Mouse (Mus musculus): Measurements from ENCODE around the gene Olfr648.

GRCm38 (mm10) chr7:104191275-104191674 lies 8.1 kb upstream of the Olfr648 start:
- TF ChIP-seq EP300 (optimal IDR thresholded peaks at IDR 0.05) = no peak
- TF ChIP-seq CTCF (IDR thresholded peaks at IDR 0.05; ENCODE audit: low read depth) = no peak
